Mouse (Mus musculus) E14TG2a.4 (cell line): ENCODE data around the gene Gm21394.
"Not testable (repeated sequence)": the region's sequence is repeated elsewhere in the genome, so short reads cannot be mapped to it uniquely, and the experiment has no call there.

Experiments
- H3K27me3 ChIP-seq: 2 replicates; pipeline ENCODE4 v1.6.1; 2014; ENCODE audit warnings: low read length, control low read depth; ENCODE audit not compliant: insufficient read depth
- H3K36me3 ChIP-seq: 2 replicates; pipeline ENCODE4 v1.6.1; 2014; ENCODE audit warnings: low read length, control low read depth; ENCODE audit not compliant: insufficient read depth
- H3K4me1 ChIP-seq: replicated peaks from 2 replicates; pipeline ENCODE4 v1.6.1; 2014; ENCODE audit warnings: low read depth, low read length, control low read depth
- H3K4me3 ChIP-seq: replicated peaks from 2 replicates; pipeline ENCODE4 v1.5.1; 2014; ENCODE audit warnings: mild to moderate bottlenecking, low read length
- H3K9me3 ChIP-seq: 2 replicates; pipeline ENCODE4 v1.6.1; 2014; ENCODE audit warnings: low read length, control low read depth

The Gm21394 gene

GRCm38 (mm10) chrY:84564807-84565206 lies at the start of gene Gm21394:
Gene Gm21394 (minus strand): TSS chrY:84564907.
- H3K36me3 ChIP-seq, H3K27me3 ChIP-seq, H3K9me3 ChIP-seq, H3K4me3 ChIP-seq, H3K4me1 ChIP-seq: not testable (repeated sequence)
